Mouse (Mus musculus) thymus, postnatal 36 days (tissue): Measurements from ENCODE around the gene Siah1a.
A peak's percentile ranks its signal among the peaks of the same experiment; 100 is the strongest.

Source experiments
- DNase-seq, 2 experiments: peaks; one replicate each; pipeline ENCODE4 v3.0.0; 2022; ENCODE audit warnings: mixed read lengths in 2 of 2

Gene Siah1a

GRCm38 (mm10) chr8:86699471-86699870 lies 46.3 kb downstream of the Siah1a start:
- DNase-seq = no peak

- DNase-seq = no peak
Measured at GRCm38 (mm10) chr8:86698811-86699421, 46.8 kb downstream of the Siah1a start.

DNA sequence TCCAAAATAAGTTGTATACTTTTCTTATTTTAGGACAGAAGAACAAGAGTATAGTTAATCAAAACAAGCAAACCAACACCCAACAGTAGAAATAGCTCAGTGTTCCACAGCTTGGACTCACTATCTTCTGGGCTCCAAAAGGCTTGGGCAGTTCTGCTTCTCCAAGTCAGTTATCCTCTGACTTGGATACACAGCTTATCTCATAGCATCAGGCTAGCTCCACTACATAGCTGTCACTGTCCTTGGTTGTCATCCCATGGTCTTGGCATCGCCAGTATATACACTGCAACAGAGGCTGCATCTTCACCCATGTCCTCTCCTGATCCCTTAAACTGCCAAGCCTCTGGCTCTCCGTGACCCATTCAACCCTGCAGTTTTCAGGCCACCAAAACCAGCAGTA lies 50.0 kb downstream of the Siah1a start:
- no peak for DNase-seq

DNA sequence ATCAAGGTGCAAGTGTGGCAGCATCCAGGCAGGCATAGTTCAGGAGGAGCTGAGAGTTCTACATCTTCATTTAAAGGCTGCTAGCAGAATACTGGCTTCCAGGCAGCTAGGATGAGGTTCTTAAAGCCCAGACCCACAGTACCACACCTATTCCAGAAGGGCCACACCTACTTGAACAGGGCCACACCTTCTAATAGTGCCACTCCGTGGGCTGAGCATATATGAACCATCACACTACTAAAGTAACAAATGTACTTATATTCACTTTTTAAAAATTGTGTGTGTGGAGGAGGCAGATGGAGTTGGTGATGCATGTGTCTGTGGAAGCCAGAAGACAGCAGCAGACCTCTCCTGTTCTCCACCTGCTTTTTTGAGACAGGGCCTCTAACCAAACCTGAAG lies 51.7 kb downstream of the Siah1a start:
- DNase-seq = no peak

- DNase-seq = no peak
Measured at GRCm38 (mm10) chr8:86692107-86692506, 53.6 kb downstream of the Siah1a start.

DNA sequence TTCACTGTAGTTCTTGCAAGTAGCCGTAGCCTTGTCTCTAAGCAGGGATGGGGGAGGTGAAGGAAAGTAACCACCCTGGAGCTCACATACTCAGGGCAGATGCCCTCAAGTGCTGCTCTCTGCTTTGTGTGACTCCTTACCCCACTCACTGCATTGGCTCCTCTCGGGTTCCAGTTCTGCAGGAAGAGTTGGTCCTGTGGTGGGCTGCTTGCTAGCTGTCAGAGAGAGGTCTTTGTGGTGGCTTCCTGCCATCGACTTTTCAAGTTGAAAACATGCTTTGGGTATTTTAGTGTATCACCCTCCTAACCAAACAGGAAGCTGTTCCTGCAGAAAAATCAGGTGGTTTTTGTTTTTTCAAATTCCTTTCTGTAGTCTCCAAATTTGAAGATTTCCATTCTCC lies 59.1 kb downstream of the Siah1a start:
- peak; percentile 69 to 82 for DNase-seq
